Mouse (Mus musculus): Measurements from ENCODE around the gene Mycbp2.

The Mycbp2 gene

GRCm38 (mm10) chr14:103102731-103103335 is 243.8 kb downstream of the Mycbp2 start:
- no peak for DNase-seq (ENCODE audit: extremely low spot score, low spot score)

- DNase-seq (ENCODE audit: extremely low spot score, low spot score) = no peak
Observed at GRCm38 (mm10) chr14:103102246-103102645, 244.4 kb downstream of the Mycbp2 start.

GRCm38 (mm10) chr14:103101171-103101570 is 245.4 kb downstream of the Mycbp2 start:
- DNase-seq (ENCODE audit: extremely low spot score, low spot score) = no peak

- no peak for DNase-seq (ENCODE audit: extremely low spot score, low spot score)
Observed at GRCm38 (mm10) chr14:103100296-103100695, 246.3 kb downstream of the Mycbp2 start.

- DNase-seq (ENCODE audit: extremely low spot score, low spot score) = peak; percentile 86
Observed at GRCm38 (mm10) chr14:103099238-103099933, 247.2 kb downstream of the Mycbp2 start, which contains the start of gene Fbxl3. TSS of gene Fbxl3 (minus strand) at chr14:103099566.

- peak; percentile 84 for DNase-seq (ENCODE audit: extremely low spot score, low spot score)
Observed at GRCm38 (mm10) chr14:103098587-103099235, 247.9 kb downstream of the Mycbp2 start.

- no peak for DNase-seq (ENCODE audit: extremely low spot score, low spot score)
Observed at GRCm38 (mm10) chr14:103098213-103098586, 248.4 kb downstream of the Mycbp2 start.

GRCm38 (mm10) chr14:103096621-103097020 is 250.0 kb downstream of the Mycbp2 start:
- DNase-seq (ENCODE audit: extremely low spot score, low spot score) = no peak

- no peak for DNase-seq (ENCODE audit: extremely low spot score, low spot score)
Observed at GRCm38 (mm10) chr14:103095826-103096225, 250.8 kb downstream of the Mycbp2 start.

GRCm38 (mm10) chr14:103095036-103095435 is 251.6 kb downstream of the Mycbp2 start:
- DNase-seq (ENCODE audit: extremely low spot score, low spot score) = no peak

- no peak for DNase-seq (ENCODE audit: extremely low spot score, low spot score)
Observed at GRCm38 (mm10) chr14:103093670-103094069, 252.9 kb downstream of the Mycbp2 start.

- DNase-seq (ENCODE audit: extremely low spot score, low spot score) = no peak
Observed at GRCm38 (mm10) chr14:103093236-103093635, 253.4 kb downstream of the Mycbp2 start.

- peak; percentile 32 for DNase-seq (ENCODE audit: extremely low spot score, low spot score)
Observed at GRCm38 (mm10) chr14:103088624-103089023, 258.0 kb downstream of the Mycbp2 start.

GRCm38 (mm10) chr14:103087846-103088245 is 258.8 kb downstream of the Mycbp2 start:
- no peak for DNase-seq (ENCODE audit: extremely low spot score, low spot score)

- DNase-seq (ENCODE audit: extremely low spot score, low spot score) = no peak
Observed at GRCm38 (mm10) chr14:103086671-103087324, 259.8 kb downstream of the Mycbp2 start.

GRCm38 (mm10) chr14:103085840-103086533 is 260.6 kb downstream of the Mycbp2 start:
- DNase-seq (ENCODE audit: extremely low spot score, low spot score) = no peak

GRCm38 (mm10) chr14:103079209-103079977 is 267.2 kb downstream of the Mycbp2 start:
- DNase-seq (ENCODE audit: extremely low spot score, low spot score) = no peak

GRCm38 (mm10) chr14:103078006-103078912 is 268.4 kb downstream of the Mycbp2 start:
- no peak for DNase-seq (ENCODE audit: extremely low spot score, low spot score)

- DNase-seq (ENCODE audit: extremely low spot score, low spot score) = no peak
Observed at GRCm38 (mm10) chr14:103077272-103078005, 269.2 kb downstream of the Mycbp2 start.

All from neural tube, embryonic 10.5 days (tissue).